Mouse (Mus musculus) hindbrain, postnatal 0 days (tissue): ENCODE measurements around the gene Gcnt1. TPM values are rescaled to one million over a fixed set of nuclear protein-coding genes. Genes with fewer than 3 reads are reported as not detected.

Experiments
- ATAC-seq: fragments of 200-750 bp; cut with Nextera tagmentation; 2 replicates; pipeline ENCODE4 v1.8.0; 2017; ENCODE audit warnings: mild to moderate bottlenecking, moderate TSS enrichment, moderate library complexity
- DNase-seq: peaks from one replicate; pipeline ENCODE4 v3.0.0-alpha.2; 2015; ENCODE audit warnings: low spot score
- H3K27ac ChIP-seq: fragments of 300-500 bp; sonication (generic); 2 replicates; pipeline ENCODE4 v1.5.1; 2014; ENCODE audit warnings: mild to moderate bottlenecking
- H3K27me3 ChIP-seq: fragments of 300-500 bp; sonication (generic); 2 replicates; pipeline ENCODE4 v1.6.1; 2014; ENCODE audit warnings: low read length, mixed read lengths; ENCODE audit not compliant: insufficient read depth
- H3K36me3 ChIP-seq: fragments of 300-500 bp; sonication (generic); 2 replicates; pipeline ENCODE4 v1.6.1; 2014; ENCODE audit warnings: low read length, mixed read lengths; ENCODE audit not compliant: insufficient read depth
- H3K4me1 ChIP-seq: fragments of 300-500 bp; sonication (generic); 2 replicates; pipeline ENCODE4 v1.6.1; 2014; ENCODE audit warnings: antibody characterized with exemption, low read length, mixed read lengths; ENCODE audit not compliant: insufficient read depth
- H3K4me2 ChIP-seq: fragments of 300-500 bp; sonication (generic); 2 replicates; pipeline ENCODE4 v1.6.1; 2014; ENCODE audit warnings: low read depth, mild to moderate bottlenecking, low read length, moderate library complexity, mixed read lengths
- H3K4me3 ChIP-seq: fragments of 300-500 bp; sonication (generic); 2 replicates; pipeline ENCODE4 v1.5.1; 2014; ENCODE audit warnings: low read length
- H3K9ac ChIP-seq: fragments of 300-500 bp; sonication (generic); replicated peaks from 2 replicates; pipeline ENCODE4 v1.6.1; 2014; ENCODE audit warnings: mild to moderate bottlenecking, low read length, moderate library complexity, mixed read lengths
- H3K9me3 ChIP-seq: fragments of 300-500 bp; sonication (generic); 2 replicates; pipeline ENCODE4 v1.6.1; 2016; ENCODE audit warnings: low read length, mixed read lengths
- CTCF ChIP-seq: IDR thresholded peaks from 2 replicates; pipeline ENCODE4 v1.5.1; 2016; ENCODE audit warnings: antibody characterized with exemption, control low read depth, low read depth
- WGBS: fragments of 180-500 bp; shearing (Covaris S2); extraction: QIAGEN DNeasy Blood & Tissue Kit; methylation state at CpG from one replicate; pipeline ENCODE4 v1.1.7; 2014; 5-methylcytosine and 5-hydroxymethylcytosine counted together
- polyA plus RNA-seq: library from polyadenylated mRNA; unstranded; fragments of >200 nt; fragmentation: Nextera tagmentation; extraction: Ambion mirVana; gene quantifications from 2 replicates; pipeline ENCODE4 v1.2.1, GENCODE M21; 2015
- total RNA-seq: library from RNA; depleted of rRNA; stranded (reverse); fragments of >200 nt; gene quantifications from 2 replicates; pipeline ENCODE4 v1.2.3, GENCODE M21; 2014

Gene Gcnt1
- total and polyA plus RNA-seq, 2 experiments from 2014 or later = 0.34 to 1.9 TPM

- Histone ChIP-seq H3K9ac (no peak overlapping the region), H3K27ac (no peak overlapping the region), H3K4me2 (no peak overlapping the region), H3K4me3 (no peak overlapping the region), H3K9me3 (no peaks in the 10 kb centered on the region), H3K27me3 (no peaks in the 10 kb centered on the region), H3K4me1 (no peaks in the 10 kb centered on the region), H3K36me3 (no peaks in the 10 kb centered on the region)
- no peak for DNase-seq
- ATAC-seq = no peak
- 79% methylated on average over 2 of the region's 2 CpGs for WGBS
- no peak for TF ChIP-seq CTCF
These were observed 58.2 kb downstream of the Gcnt1 start for GRCm38 (mm10) chr19:17314451-17314850.

DNA sequence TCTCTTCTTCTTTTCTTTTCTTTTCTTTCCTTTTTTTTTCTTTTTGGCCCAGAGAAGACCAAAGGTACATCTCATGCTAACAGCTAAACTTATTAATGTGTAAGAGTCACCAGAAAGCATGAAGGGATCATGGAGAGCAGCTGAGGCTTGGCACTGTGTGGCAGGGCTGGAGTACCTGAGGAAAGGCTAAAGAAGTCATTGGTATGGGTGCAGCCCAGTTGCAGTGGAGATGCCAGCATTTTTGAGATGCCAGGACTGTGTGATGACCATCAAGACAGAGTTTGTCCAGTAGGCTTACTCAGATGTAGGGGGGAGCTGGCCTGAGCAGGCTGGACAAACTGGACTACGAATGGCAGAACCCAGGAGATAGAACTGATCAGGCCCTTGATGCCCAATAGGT is 58.9 kb downstream of the Gcnt1 start:
- Histone ChIP-seq H3K4me3 (no peak overlapping the region), H3K4me1 (no peaks in the 10 kb centered on the region), H3K4me2 (no peak overlapping the region), H3K27ac (no peak overlapping the region), H3K36me3 (no peaks in the 10 kb centered on the region), H3K9me3 (no peaks in the 10 kb centered on the region), H3K9ac (no peak overlapping the region), H3K27me3 (no peaks in the 10 kb centered on the region)
- TF ChIP-seq CTCF = no peak
- DNase-seq (no peak), ATAC-seq (no peak)
- 77% methylated on average over 1 of the region's 1 CpGs for WGBS

DNA sequence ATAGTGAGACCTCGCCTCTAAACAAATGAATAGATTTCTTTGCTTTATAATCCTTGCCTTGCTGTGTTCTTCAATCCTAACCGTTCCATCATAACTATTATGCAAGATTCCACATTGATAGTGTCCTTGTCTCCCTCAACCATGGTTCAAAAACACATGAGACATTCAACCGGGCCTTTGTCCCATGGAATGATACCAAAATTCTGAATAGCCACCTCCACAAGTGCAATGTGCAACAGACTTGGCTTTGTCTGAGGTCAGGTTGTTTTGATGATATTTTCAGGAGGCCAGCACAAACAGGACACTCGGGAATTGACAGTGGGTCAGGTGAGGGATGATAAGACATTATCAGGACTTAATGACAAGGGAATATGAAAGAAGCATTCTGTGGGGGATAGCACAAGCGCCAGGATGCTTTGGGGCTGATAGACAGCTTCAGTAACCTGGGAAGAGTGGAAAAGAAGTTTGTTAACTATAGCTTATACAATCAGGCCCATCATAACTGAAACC is 59.9 kb downstream of the Gcnt1 start:
- no peak for TF ChIP-seq CTCF

GRCm38 (mm10) chr19:17311501-17311900 is 61.1 kb downstream of the Gcnt1 start:
- no peak for DNase-seq
- Histone ChIP-seq H3K36me3 (no peaks in the 10 kb centered on the region), H3K27ac (no peak overlapping the region), H3K9ac (no peak overlapping the region), H3K9me3 (no peaks in the 10 kb centered on the region), H3K4me2 (no peak overlapping the region), H3K27me3 (no peaks in the 10 kb centered on the region), H3K4me1 (no peaks in the 10 kb centered on the region), H3K4me3 (no peak overlapping the region)
- 73% methylated on average over 1 of the region's 1 CpGs for WGBS
- no peak for TF ChIP-seq CTCF
- ATAC-seq = no peak

More for the DNA sequence above, 59.9 kb downstream of the Gcnt1 start:
- no peaks in the 10 kb centered on the region for H3K9me3 ChIP-seq
- H3K27me3 ChIP-seq = no peaks in the 10 kb centered on the region
- no peak overlapping the region for H3K4me3 ChIP-seq
- no peaks in the 10 kb centered on the region for H3K36me3 ChIP-seq
- 92% methylated on average over 5 of the region's 5 CpGs for WGBS
- DNase-seq (no peak), ATAC-seq (no peak)
- no peak overlapping the region for H3K4me2 ChIP-seq
- no peaks in the 10 kb centered on the region for H3K4me1 ChIP-seq
- no peak overlapping the region for H3K27ac ChIP-seq
- no peak overlapping the region for H3K9ac ChIP-seq

- Histone ChIP-seq H3K4me2 (no peak overlapping the region), H3K27ac (no peak overlapping the region), H3K36me3 (no peaks in the 10 kb centered on the region), H3K9ac (no peak overlapping the region), H3K4me3 (no peak overlapping the region), H3K4me1 (no peaks in the 10 kb centered on the region), H3K27me3 (no peaks in the 10 kb centered on the region), H3K9me3 (no peaks in the 10 kb centered on the region)
- no peak for TF ChIP-seq CTCF
- no peak for DNase-seq
- no peak for ATAC-seq
- WGBS = 93% methylated on average over 2 of the region's 2 CpGs
These were observed 61.6 kb downstream of the Gcnt1 start for GRCm38 (mm10) chr19:17311031-17311430.

- no peak overlapping the region for H3K4me3 ChIP-seq
- TF ChIP-seq CTCF = no peak
- no peak overlapping the region for H3K9ac ChIP-seq
- no peaks in the 10 kb centered on the region for H3K36me3 ChIP-seq
- no peak overlapping the region for H3K4me2 ChIP-seq
- no peaks in the 10 kb centered on the region for H3K9me3 ChIP-seq
- WGBS = 88% methylated on average over 5 of the region's 5 CpGs
- DNase-seq (no peak), ATAC-seq (no peak)
- no peak overlapping the region for H3K27ac ChIP-seq
- no peaks in the 10 kb centered on the region for H3K27me3 ChIP-seq
- H3K4me1 ChIP-seq = no peaks in the 10 kb centered on the region
These were observed 76.6 kb downstream of the Gcnt1 start for GRCm38 (mm10) chr19:17296081-17296480.

DNA sequence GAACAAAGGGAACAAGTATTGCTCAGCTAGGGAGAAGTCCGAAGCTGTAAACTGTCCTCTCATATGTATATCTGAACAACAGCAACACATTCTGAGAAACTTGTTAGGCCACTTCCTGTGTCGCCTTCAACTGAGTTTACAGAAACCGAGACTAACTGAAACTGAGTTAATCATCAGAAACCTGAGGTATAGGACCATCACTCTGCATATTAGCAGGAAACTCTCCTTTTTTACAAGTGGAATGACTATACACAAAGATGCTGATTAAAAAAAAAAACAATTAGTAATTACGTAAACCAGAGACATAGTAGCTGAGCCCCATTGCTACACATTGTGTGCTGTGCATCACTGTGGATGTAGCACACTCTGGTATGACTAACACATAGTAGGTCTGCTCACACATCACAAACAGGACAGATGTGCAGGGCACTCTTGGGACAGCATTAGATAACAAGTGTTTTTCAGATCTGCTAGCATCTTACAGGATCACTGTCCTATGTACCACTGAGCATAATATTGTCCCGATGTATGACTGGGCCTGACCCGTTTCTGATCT is 77.4 kb downstream of the Gcnt1 start:
- Histone ChIP-seq H3K9ac (no peak overlapping the region), H3K36me3 (no peaks in the 10 kb centered on the region), H3K27me3 (no peaks in the 10 kb centered on the region), H3K4me1 (no peaks in the 10 kb centered on the region), H3K4me3 (no peak overlapping the region), H3K27ac (no peak overlapping the region), H3K9me3 (no peaks in the 10 kb centered on the region), H3K4me2 (no peak overlapping the region)
- DNase-seq (no peak), ATAC-seq (no peak)
- WGBS = 88% methylated on average over 6 of the region's 6 CpGs
- no peak for TF ChIP-seq CTCF
